Mouse (Mus musculus) forebrain, embryonic 12.5 days (tissue): ENCODE data around the gene Lix1l. TPM values are rescaled to one million over a fixed set of nuclear protein-coding genes. Genes with fewer than 3 reads are reported as not detected.

Experiments
- ATAC-seq: fragments of 200-750 bp; cut with Nextera tagmentation; 2 replicates; pipeline ENCODE4 v1.8.0; 2017; ENCODE audit warnings: moderate TSS enrichment; ENCODE audit not compliant: low FRiP score
- H3K27ac ChIP-seq: fragments of 300-500 bp; sonication (generic); 2 replicates; pipeline ENCODE4 v1.5.1; 2016; ENCODE audit warnings: mild to moderate bottlenecking
- H3K27me3 ChIP-seq: fragments of 300-500 bp; sonication (generic); 2 replicates; pipeline ENCODE4 v1.6.1; 2016; ENCODE audit warnings: mild to moderate bottlenecking
- H3K36me3 ChIP-seq: fragments of 300-500 bp; sonication (generic); replicated peaks from 2 replicates; pipeline ENCODE4 v1.6.1; 2016; ENCODE audit warnings: mild to moderate bottlenecking
- H3K4me1 ChIP-seq: fragments of 300-500 bp; sonication (generic); 2 replicates; pipeline ENCODE4 v1.6.1; 2016
- H3K4me2 ChIP-seq: fragments of 300-500 bp; sonication (generic); 2 replicates; pipeline ENCODE4 v1.6.1; 2016; ENCODE audit warnings: mild to moderate bottlenecking, moderate library complexity
- H3K4me3 ChIP-seq: fragments of 300-500 bp; sonication (generic); replicated peaks from 2 replicates; pipeline ENCODE4 v1.5.1; 2016; ENCODE audit warnings: mild to moderate bottlenecking
- H3K9ac ChIP-seq: fragments of 300-500 bp; sonication (generic); 2 replicates; pipeline ENCODE4 v1.6.1; 2016; ENCODE audit warnings: mild to moderate bottlenecking
- H3K9me3 ChIP-seq: fragments of 300-500 bp; sonication (generic); 2 replicates; pipeline ENCODE4 v1.6.1; 2016
- WGBS: fragments of 180-500 bp; shearing (Covaris S2); methylation state at CpG from one replicate; pipeline ENCODE4 v1.1.7; 2016; 5-methylcytosine and 5-hydroxymethylcytosine counted together
- polyA plus RNA-seq: library from polyadenylated mRNA; unstranded; fragments of >200 nt; fragmentation: Nextera tagmentation; extraction: Ambion mirVana; gene quantifications from 2 replicates; pipeline ENCODE4 v1.2.1, GENCODE M21; 2016

Gene Lix1l
- polyA plus RNA-seq, 1 experiment from 2014 or later: 6.2 TPM

GRCm38 (mm10) chr3:96569506-96569905 is 31.4 kb upstream of the Lix1l start:
- no peak for ATAC-seq
- no peak overlapping the region for H3K9ac ChIP-seq
- WGBS: 92% methylated on average over 13 of the region's 13 CpGs
- no peaks in the 10 kb centered on the region for H3K9me3 ChIP-seq
- H3K4me1 ChIP-seq: no peaks in the 10 kb centered on the region
- H3K36me3 ChIP-seq: no peaks in the 10 kb centered on the region
- H3K4me2 ChIP-seq: no peak overlapping the region
- H3K27ac ChIP-seq: no peak overlapping the region
- no peaks in the 10 kb centered on the region; the same call in 1 of the 2 replicates for H3K27me3 ChIP-seq
- H3K4me3 ChIP-seq: no peak overlapping the region

- ATAC-seq: no peak
- WGBS: 91% methylated on average over 11 of the region's 11 CpGs
- H3K9ac ChIP-seq: no peak overlapping the region
- H3K27me3 ChIP-seq: no peaks in the 10 kb centered on the region; the same call in 1 of the 2 replicates
- H3K36me3 ChIP-seq: no peaks in the 10 kb centered on the region
- no peaks in the 10 kb centered on the region for H3K4me1 ChIP-seq
- H3K9me3 ChIP-seq: no peaks in the 10 kb centered on the region
- no peak overlapping the region for H3K4me2 ChIP-seq
- no peak overlapping the region for H3K27ac ChIP-seq
- H3K4me3 ChIP-seq: no peak overlapping the region
Measured at GRCm38 (mm10) chr3:96569966-96570605, 30.9 kb upstream of the Lix1l start.

DNA sequence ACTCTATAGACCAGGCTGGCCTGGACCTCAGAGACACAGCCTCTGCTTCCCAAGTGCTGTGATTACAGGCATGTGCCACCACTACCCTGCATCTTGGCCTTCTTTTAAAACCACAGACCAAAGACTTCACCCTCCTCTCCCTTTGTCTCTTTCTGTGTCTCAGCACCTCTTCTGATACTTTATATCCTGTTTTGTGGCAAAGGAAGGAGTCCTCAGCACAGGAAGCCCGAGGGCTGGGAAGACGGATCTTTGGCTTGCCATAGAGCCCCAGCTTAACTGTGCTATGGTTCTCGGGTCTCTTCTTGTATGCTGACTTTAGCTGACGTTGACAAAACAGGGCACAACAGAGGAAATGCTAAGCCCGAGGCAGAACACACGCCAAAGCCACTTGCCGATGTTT is 30.3 kb upstream of the Lix1l start:
- ATAC-seq: no peak
- H3K4me1 ChIP-seq: no peaks in the 10 kb centered on the region
- no peaks in the 10 kb centered on the region for H3K9me3 ChIP-seq

GRCm38 (mm10) chr3:96571336-96571735 is 29.6 kb upstream of the Lix1l start:
- Histone ChIP-seq H3K27ac (no peak overlapping the region), H3K4me2 (no peak overlapping the region), H3K4me1 (peaks cover 3% of the 10 kb centered on the region), H3K9me3 (no peaks in the 10 kb centered on the region), H3K27me3 (no peaks in the 10 kb centered on the region; the same call in 1 of the 2 replicates), H3K9ac (no peak overlapping the region), H3K36me3 (no peaks in the 10 kb centered on the region), H3K4me3 (no peak overlapping the region)
- ATAC-seq: no peak
- WGBS: 83% methylated on average over 2 of the region's 2 CpGs

More for the DNA sequence above, 30.3 kb upstream of the Lix1l start:
- WGBS: 76% methylated on average over 7 of the region's 7 CpGs
- no peak overlapping the region for H3K4me3 ChIP-seq
- H3K9ac ChIP-seq: no peak overlapping the region
- H3K27ac ChIP-seq: no peak overlapping the region
- H3K27me3 ChIP-seq: no peaks in the 10 kb centered on the region; the same call in 1 of the 2 replicates
- no peak overlapping the region for H3K4me2 ChIP-seq
- H3K36me3 ChIP-seq: no peaks in the 10 kb centered on the region

DNA sequence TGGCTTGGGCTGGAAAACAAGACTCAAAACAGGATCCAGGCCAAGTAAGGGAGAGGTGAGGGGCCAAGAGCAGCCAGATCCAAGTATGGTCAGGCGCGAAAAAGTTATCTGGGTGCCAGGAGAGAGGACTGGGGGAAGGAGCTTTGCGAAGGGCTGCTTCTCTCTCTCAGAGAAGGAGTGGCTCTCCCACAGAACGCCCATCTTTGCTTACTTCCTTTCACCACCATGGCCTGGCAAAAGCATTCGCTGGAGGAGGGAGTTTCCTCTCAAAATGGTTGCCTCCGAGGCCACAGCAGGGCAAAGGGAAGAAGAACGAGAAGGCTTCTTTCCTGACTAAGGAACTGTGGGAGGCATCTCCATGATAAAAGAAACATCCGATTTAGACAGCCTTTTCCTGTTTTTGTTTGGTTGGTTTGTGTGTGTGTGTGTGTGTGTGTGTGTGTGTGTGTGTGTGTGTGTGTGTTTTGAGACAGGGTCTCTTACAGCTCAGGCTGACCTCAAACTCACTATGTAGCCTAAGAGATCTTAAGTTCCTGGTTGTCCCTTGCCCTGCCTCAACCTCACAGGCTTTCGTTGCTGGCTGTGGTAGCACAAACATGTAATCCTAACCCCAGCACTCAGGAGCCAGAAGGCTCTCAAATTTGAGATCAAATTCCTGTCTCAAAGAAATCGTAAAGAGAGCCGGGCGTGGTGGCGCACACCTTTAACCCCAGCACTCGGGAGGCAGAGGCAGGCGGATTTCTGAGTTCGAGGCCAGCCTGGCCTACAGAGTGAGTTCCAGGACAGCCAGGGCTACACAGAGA is 28.9 kb upstream of the Lix1l start:
- H3K27ac ChIP-seq: no peak overlapping the region
- peaks cover 10% of the 10 kb centered on the region for H3K4me1 ChIP-seq
- H3K4me3 ChIP-seq: no peak overlapping the region
- H3K36me3 ChIP-seq: no peaks in the 10 kb centered on the region
- H3K9ac ChIP-seq: no peak overlapping the region
- no peak overlapping the region for H3K4me2 ChIP-seq
- no peak for ATAC-seq
- 85% methylated on average over 16 of the region's 16 CpGs for WGBS
- no peaks in the 10 kb centered on the region; the same call in 1 of the 2 replicates for H3K27me3 ChIP-seq
- H3K9me3 ChIP-seq: no peaks in the 10 kb centered on the region

- Histone ChIP-seq H3K36me3 (no peaks in the 10 kb centered on the region), H3K9me3 (no peaks in the 10 kb centered on the region), H3K27me3 (no peaks in the 10 kb centered on the region; the same call in 1 of the 2 replicates), H3K4me1 (peaks cover 15% of the 10 kb centered on the region), H3K4me3 (no peak overlapping the region), H3K27ac (no peak overlapping the region), H3K9ac (no peak overlapping the region), H3K4me2 (no peak overlapping the region)
- ATAC-seq: no peak
- 83% methylated on average over 19 of the region's 19 CpGs for WGBS
Measured at GRCm38 (mm10) chr3:96573611-96574511, 27.1 kb upstream of the Lix1l start.

DNA sequence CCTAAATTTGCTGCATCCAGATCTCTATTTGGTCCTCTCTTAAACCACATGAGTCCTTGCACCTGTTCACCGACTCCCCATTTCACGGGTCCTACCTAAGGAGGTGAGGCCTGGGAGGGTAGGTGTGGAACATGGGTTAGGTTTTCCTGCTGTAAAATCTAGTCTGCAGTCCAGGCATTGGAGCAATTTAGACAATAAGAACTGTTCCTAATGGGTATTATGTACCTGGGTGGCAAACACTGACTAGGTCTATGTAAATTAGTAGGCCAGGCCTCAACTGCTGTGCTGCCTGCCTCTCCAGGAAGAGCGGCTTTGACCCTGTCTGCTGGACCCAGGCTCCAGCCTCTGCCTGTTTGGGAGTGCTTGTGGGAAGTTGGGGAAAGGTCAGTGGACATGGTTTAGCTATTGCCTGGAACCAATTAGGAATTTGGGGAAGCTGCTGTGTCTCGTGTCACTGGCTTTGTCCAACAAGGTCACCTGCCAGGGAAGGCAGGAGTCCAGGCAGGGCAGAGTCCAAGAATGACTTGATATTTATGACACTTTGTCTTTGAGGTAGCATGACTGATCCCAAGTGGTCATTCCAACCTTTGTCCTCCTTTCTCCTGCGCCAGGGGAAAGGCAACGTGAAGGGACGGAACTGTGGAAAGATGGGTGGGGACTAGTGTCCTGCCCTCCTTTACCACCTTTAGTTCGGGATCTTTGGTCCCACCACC is 25.5 kb upstream of the Lix1l start:
- no peak overlapping the region for H3K4me2 ChIP-seq
- H3K36me3 ChIP-seq: no peaks in the 10 kb centered on the region
- H3K27ac ChIP-seq: no peak overlapping the region
- H3K9me3 ChIP-seq: no peaks in the 10 kb centered on the region
- H3K4me3 ChIP-seq: no peak overlapping the region
- no peak overlapping the region for H3K9ac ChIP-seq
- WGBS: 92% methylated on average over 8 of the region's 8 CpGs
- H3K27me3 ChIP-seq: no peaks in the 10 kb centered on the region; the same call in 1 of the 2 replicates
- ATAC-seq: no peak
- peaks cover 19% of the 10 kb centered on the region for H3K4me1 ChIP-seq

DNA sequence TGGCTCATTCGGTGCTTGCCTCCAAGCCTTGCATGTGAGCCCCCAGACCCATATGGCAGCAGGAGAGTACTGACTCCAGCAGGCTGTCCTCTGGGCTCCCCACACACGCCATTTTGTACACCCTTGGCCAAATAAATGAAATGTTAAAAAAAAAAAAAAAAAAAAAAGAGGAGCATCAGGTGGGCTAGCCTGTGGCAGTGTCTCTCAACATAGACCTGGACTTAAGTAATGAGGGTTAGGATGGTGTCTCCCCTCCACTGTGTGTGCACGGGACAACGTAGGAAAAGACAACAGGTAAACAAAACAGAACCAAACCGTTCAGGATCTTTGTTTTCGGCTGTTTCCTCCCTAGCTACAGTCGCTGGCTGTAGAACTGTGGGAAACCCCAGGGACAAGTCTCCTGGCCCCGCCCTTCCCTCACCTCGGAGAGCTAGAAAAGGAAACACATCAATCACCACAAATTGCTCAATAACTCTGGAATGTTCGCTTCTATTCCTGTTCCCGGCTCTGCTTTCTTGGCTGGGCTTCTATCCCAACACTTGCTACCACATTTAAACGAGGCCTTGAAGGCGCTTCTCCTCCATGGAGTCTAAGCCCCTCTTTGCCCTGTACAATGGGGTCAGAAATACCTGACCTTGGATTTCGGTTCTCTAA is 24.8 kb upstream of the Lix1l start:
- peaks cover 26% of the 10 kb centered on the region for H3K4me1 ChIP-seq
- no peaks in the 10 kb centered on the region for H3K9me3 ChIP-seq
- no peak overlapping the region; the same call in 1 of the 2 replicates for H3K4me3 ChIP-seq
- peaks cover 4% of the 10 kb centered on the region for H3K27me3 ChIP-seq
- H3K27ac ChIP-seq: peak overlapping the region; percentile 59
- no peak overlapping the region for H3K9ac ChIP-seq
- 0 out of 2 replicates have a peak, but pooled peaks have one; percentile 1 for ATAC-seq
- 71% methylated on average over 14 of the region's 14 CpGs for WGBS
- no peaks in the 10 kb centered on the region for H3K36me3 ChIP-seq
- peak overlapping the region; percentile 34 for H3K4me2 ChIP-seq

DNA sequence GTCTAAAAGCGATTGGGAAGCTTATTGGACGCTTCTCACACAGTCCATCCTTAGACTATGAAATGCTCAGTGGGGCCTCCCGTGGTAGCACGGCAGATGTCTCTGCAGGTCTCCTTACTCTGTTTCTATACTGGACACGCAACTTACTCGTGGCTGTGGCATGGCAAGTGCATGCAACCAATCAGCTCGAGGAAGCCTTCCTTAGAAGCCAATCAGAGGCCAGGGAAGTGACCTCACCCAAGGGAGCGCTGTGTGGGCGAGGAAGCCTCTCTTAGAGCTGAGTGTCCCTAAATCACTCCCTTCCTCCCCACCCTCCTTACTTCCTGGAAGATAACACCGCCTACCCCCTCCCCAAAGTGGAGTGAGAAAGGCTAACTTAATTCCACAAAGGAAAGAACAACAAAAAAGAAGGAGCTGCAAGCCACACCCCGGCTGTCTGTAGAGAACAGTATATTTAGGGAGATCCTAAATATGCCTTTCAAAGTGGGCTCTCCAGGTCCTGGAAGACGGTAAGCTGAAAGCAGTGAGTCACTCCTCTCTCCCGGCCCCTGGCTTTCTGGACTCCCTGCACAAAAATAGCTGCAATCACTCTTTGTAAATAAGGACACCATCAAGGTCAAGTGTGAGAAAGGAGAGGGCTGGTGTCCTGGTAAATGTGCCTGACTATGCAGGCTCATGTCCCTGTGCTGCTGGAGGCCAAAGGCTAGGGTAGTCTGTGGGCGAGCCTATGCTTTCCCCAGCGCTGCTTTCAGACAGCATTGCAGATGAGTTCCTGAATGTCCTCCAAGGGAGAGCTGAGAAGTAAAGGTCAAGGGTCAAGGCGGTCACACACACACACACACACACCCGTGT is 24.0 kb upstream of the Lix1l start, which contains the start of gene Gm16253:
TSS of gene Gm16253 (plus strand) at position 295 of the 852 bp plus-strand sequence.
- peak; percentile 87 for ATAC-seq
- H3K4me1 ChIP-seq: peaks cover 26% of the 10 kb centered on the region
- 38% methylated on average over 17 of the region's 17 CpGs for WGBS

GRCm38 (mm10) chr3:96577566-96577965 is 23.4 kb upstream of the Lix1l start:
- Histone ChIP-seq H3K27ac (peak overlapping the region; percentile 38; the same call in 1 of the 2 replicates), H3K9me3 (no peaks in the 10 kb centered on the region), H3K4me1 (peaks cover 26% of the 10 kb centered on the region), H3K9ac (no peak overlapping the region), H3K4me2 (no peak overlapping the region), H3K36me3 (no peaks in the 10 kb centered on the region), H3K27me3 (peaks cover 13% of the 10 kb centered on the region), H3K4me3 (no peak overlapping the region)
- WGBS: 74% methylated on average over 4 of the region's 4 CpGs
- no peak for ATAC-seq

More for the DNA sequence above, 24.0 kb upstream of the Lix1l start, which contains the start of gene Gm16253:
- H3K9me3 ChIP-seq: no peaks in the 10 kb centered on the region
- peak within 1 kb of the TSS; percentile 34 for H3K4me2 ChIP-seq
- H3K36me3 ChIP-seq: no peaks in the 10 kb centered on the region
- H3K27ac ChIP-seq: peak within 1 kb of the TSS; percentile 59
- H3K9ac ChIP-seq: no peak within 1 kb of the TSS
- no peak within 1 kb of the TSS; the same call in 1 of the 2 replicates for H3K4me3 ChIP-seq
- peaks cover 12% of the 10 kb centered on the region for H3K27me3 ChIP-seq
